8 mouse cellular contexts compared by ENCODE assay signal in the genomic region with DNA sequence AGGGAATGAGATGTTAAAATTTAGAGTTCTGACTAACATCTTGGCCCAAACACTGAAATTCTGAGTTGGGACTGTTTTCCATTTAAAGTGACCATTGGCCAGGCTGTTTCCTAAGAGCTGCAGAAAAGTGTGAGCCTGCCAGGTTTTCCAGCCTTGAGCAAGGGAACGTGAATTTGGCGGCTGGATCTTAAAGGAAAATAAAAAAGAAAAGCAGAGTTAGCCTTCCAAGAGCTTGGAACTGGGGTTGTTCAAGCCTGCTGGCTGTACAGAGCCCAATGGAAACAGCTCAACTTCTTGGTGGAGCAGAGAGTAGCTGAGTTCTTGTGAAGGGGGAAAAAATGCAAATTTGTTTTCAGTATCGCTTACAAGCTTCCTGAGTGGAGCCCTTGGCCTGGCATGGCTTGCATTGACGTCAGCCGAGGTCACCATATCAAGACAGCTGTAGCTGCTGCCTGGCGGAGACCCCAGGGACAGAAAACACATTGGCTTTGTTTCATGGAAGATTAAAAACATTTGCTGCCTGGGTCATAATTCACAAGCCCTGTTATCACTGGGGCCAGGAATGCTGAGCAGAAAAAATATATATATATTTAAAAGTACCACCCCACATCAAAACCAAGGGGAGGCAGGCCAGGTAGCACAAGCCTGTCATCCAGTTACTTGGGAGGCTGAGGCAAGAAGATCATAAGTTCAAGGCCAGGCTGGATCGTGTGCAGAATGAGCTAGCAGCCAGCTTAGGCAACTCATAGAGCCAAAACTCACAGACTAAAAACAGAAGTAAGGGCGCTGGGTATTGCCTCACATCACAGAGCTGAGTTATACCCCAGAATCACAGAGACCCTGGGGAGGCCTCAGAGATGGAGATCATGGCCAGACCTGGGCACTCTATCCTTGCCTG. TPM values are rescaled to one million over a fixed set of nuclear protein-coding genes. Genes with fewer than 3 reads are reported as not detected.
DNase-seq lines count a peak whose midpoint lies in the region; ATAC-seq and TF ChIP-seq lines count a peak whose summit lies in the region.

No protein-coding gene starts in this region.

- 57% methylated on average over 8 of the region's 8 CpGs for WGBS in forebrain, postnatal 0 days
- 42% methylated on average over 8 of the region's 8 CpGs for WGBS in limb, embryonic 13.5 days
- WGBS in neural tube, embryonic 15.5 days = 47% methylated on average over 8 of the region's 8 CpGs

- H3K4me2 ChIP-seq in forebrain, postnatal 0 days (ENCODE audit: low read depth) = no peak overlapping the region
- no peak overlapping the region for H3K4me2 ChIP-seq in limb, embryonic 13.5 days (replicated peaks)
- no peak overlapping the region for H3K4me2 ChIP-seq in neural tube, embryonic 15.5 days

- H3K27ac ChIP-seq in forebrain, postnatal 0 days (ENCODE audit: low read depth, low read length) = peak overlapping the region; percentile 42; the same call in 1 of the 2 replicates
- H3K27ac ChIP-seq in limb, embryonic 13.5 days = peak overlapping the region; percentile 93
- peak overlapping the region; percentile 42 for H3K27ac ChIP-seq in neural tube, embryonic 15.5 days (replicated peaks)

- no peak overlapping the region for H3K9ac ChIP-seq in forebrain, postnatal 0 days
- H3K9ac ChIP-seq in limb, embryonic 13.5 days = no peak overlapping the region
- no peak overlapping the region for H3K9ac ChIP-seq in neural tube, embryonic 15.5 days (replicated peaks)

- no peak overlapping the region for H3K4me3 ChIP-seq in forebrain, postnatal 0 days (ENCODE audit: low read depth, low read length)
- H3K4me3 ChIP-seq in limb, embryonic 13.5 days = no peak overlapping the region
- no peak overlapping the region for H3K4me3 ChIP-seq in neural tube, embryonic 15.5 days (replicated peaks)

- no peaks in the 10 kb centered on the region for H3K27me3 ChIP-seq in forebrain, postnatal 0 days (ENCODE audit: insufficient read depth, low read length)
- H3K27me3 ChIP-seq in limb, embryonic 13.5 days = no peaks in the 10 kb centered on the region
- no peaks in the 10 kb centered on the region for H3K27me3 ChIP-seq in neural tube, embryonic 15.5 days (replicated peaks)

- peak; percentile 30; the same call in 1 of the 2 replicates for ATAC-seq in forebrain, postnatal 0 days
- ATAC-seq in limb, embryonic 13.5 days (ENCODE audit: low FRiP score, low read depth) = peak; percentile 72
- ATAC-seq in neural tube, embryonic 15.5 days (ENCODE audit: low FRiP score) = no peak
- no peak for ATAC-seq in erythroid progenitor cell, adult 5-6 weeks (replicated peaks; ENCODE audit: low FRiP score, poor library complexity, severe bottlenecking)

- H3K9me3 ChIP-seq in forebrain, postnatal 0 days (ENCODE audit: low read length) = no peaks in the 10 kb centered on the region
- H3K9me3 ChIP-seq in limb, embryonic 13.5 days = no peaks in the 10 kb centered on the region
- no peaks in the 10 kb centered on the region for H3K9me3 ChIP-seq in neural tube, embryonic 15.5 days (replicated peaks)

- H3K36me3 ChIP-seq in forebrain, postnatal 0 days (ENCODE audit: insufficient read depth) = no peaks in the 10 kb centered on the region
- no peaks in the 10 kb centered on the region for H3K36me3 ChIP-seq in limb, embryonic 13.5 days
- H3K36me3 ChIP-seq in neural tube, embryonic 15.5 days = no peaks in the 10 kb centered on the region

- TF ChIP-seq CTCF in forebrain, postnatal 0 days (IDR thresholded peaks at IDR 0.05; ENCODE audit: low read depth) = no peak

- no peaks in the 10 kb centered on the region for H3K4me1 ChIP-seq in forebrain, postnatal 0 days (ENCODE audit: insufficient read depth)
- peaks cover 33% of the 10 kb centered on the region for H3K4me1 ChIP-seq in limb, embryonic 13.5 days
- peaks cover 25% of the 10 kb centered on the region for H3K4me1 ChIP-seq in neural tube, embryonic 15.5 days

- DNase-seq in urinary bladder, postnatal 4 days (ENCODE audit: low spot score in 2 of 2) = peak; percentile 72 to 78
- no peak for DNase-seq in urinary bladder, postnatal 10 days (ENCODE audit: low spot score)
- DNase-seq in forebrain, postnatal 0 days = peak; percentile 38
- DNase-seq in heart, postnatal 4 days = peak; percentile 87
- no peak for DNase-seq in right cerebral cortex, adult 2 months (ENCODE audit: low spot score in 2 of 2)

RNA-seq across cellular contexts. Expression of gene Tomm20, which starts 58.7 kb away (rescaled TPM):
- 181 and 195 TPM in 2 replicates for total RNA-seq in forebrain, postnatal 0 days (2014; rRNA removed)
- 228 and 256 TPM in 2 replicates for polyA plus RNA-seq in forebrain, postnatal 0 days (2015; fragmentation: Nextera tagmentation; extraction: Ambion mirVana)
- 100 to 1,000 TPM; 104 to 120 TPM for total RNA-seq in heart, postnatal 4 days (2021)
- 208 and 214 TPM in 2 replicates for polyA plus RNA-seq in limb, embryonic 13.5 days (2015; fragmentation: Nextera tagmentation; extraction: Ambion mirVana)
- polyA plus RNA-seq in neural tube, embryonic 15.5 days (2015; fragmentation: Nextera tagmentation; extraction: Ambion mirVana) = 225 and 227 TPM in 2 replicates
- total RNA-seq in erythroid progenitor cell, adult 5-6 weeks (2015; ENCODE audit: low replicate concordance) = 16.3 and 40.4 TPM in 2 replicates
- total RNA-seq in erythroid progenitor cell, adult 5-6 weeks (2017; ENCODE audit: low replicate concordance) = 43.8 and 48.9 TPM in 2 replicates

Comparison
In these comparisons a context has a peak if more than half of its experiments do, and no peak if none do; other contexts are left out.
1. DNase-seq: peak in urinary bladder, postnatal 4 days (2 of 2), forebrain, postnatal 0 days (single experiment) and heart, postnatal 4 days (single experiment); none in urinary bladder, postnatal 10 days (single experiment) and right cerebral cortex, adult 2 months (0 of 2).
2. ATAC-seq: peak in forebrain, postnatal 0 days (single experiment) and limb, embryonic 13.5 days (single experiment); none in neural tube, embryonic 15.5 days (single experiment) and erythroid progenitor cell, adult 5-6 weeks (single experiment).
3. H3K27ac ChIP-seq: peak in every context shown above with its lines; median percentile 93 in limb, embryonic 13.5 days; 42 in forebrain, postnatal 0 days; 42 in neural tube, embryonic 15.5 days.